Mouse (Mus musculus) spleen, adult 10 weeks (tissue): Measurements from ENCODE around the gene Idua. TPM values are rescaled to one million over a fixed set of nuclear protein-coding genes. Genes with fewer than 3 reads are reported as not detected.

Source experiments
- polyA plus RNA-seq: library from polyadenylated mRNA; stranded (reverse); fragments of 350-450 nt; fragmentation: Illumina TruSeq; extraction: RNeasy Lipid Tissue Mini Kit (QIAGEN cat#74804); gene quantifications from one replicate; pipeline ENCODE4 v1.2.3, GENCODE M21; 2015; ENCODE audit warnings: low replicate concordance; ENCODE audit not compliant: insufficient read depth

Gene Idua
- 22.7 TPM for polyA plus RNA-seq

DNA sequence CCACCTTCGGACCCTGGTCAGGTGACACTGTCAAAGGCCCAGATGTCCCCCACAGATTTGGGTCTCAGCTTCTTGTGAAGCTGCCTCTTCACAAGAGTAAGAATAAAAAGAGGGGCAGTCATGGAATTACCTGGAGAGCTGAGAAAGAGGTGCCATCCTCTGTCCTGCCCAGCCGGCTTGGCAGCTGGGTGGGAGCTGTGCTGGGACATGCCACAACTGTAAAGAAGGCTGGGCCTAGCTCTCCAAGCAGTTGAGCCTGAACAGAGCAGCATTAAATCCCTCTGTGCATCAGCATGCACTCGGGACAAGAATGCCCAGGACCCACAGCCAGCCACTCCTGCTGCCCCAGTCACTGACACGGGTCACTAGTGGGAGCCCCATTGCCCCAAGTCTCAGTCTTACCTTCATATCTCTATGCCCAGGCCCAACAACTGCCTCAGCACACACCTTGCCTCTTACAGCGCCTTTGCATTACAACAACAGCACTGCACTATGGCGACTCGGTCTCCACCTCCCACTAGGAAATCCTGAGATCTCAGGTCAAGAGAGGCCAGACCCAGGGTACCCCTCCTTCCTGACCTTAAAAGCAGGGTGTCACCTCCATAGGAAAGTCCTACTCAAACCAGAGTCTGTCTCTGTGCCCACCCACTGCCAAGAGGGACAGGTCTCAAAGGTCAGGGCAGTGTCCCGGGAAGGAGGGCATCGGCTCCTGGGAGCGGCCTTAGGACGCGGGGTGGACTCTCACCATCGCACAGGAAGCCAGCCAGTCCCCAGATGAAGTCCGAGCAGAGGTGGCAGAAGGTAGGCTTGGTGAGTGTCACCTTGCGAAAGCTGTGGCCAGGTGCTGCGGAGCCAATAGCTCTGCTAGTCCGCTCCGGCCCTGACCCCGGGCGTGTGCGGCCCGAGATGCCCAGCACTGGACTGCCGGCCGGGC lies at the start of gene Idua:
TSS of gene Idua (plus strand) at position 634 of the 934 bp plus-strand sequence.

GRCm38 (mm10) chr5:108629634-108630483 lies 30.3 kb upstream of the Idua start, which contains the start of the genes Gak and Tmem175:
TSS of gene Gak (minus strand) at chr5:108629755.
TSS of gene Tmem175 (plus strand) at chr5:108629770.

GRCm38 (mm10) chr5:108668977-108669936 lies 9.1 kb downstream of the Idua start, which contains the start of gene Dgkq:
TSS of gene Dgkq (minus strand) at chr5:108669672.

DNA sequence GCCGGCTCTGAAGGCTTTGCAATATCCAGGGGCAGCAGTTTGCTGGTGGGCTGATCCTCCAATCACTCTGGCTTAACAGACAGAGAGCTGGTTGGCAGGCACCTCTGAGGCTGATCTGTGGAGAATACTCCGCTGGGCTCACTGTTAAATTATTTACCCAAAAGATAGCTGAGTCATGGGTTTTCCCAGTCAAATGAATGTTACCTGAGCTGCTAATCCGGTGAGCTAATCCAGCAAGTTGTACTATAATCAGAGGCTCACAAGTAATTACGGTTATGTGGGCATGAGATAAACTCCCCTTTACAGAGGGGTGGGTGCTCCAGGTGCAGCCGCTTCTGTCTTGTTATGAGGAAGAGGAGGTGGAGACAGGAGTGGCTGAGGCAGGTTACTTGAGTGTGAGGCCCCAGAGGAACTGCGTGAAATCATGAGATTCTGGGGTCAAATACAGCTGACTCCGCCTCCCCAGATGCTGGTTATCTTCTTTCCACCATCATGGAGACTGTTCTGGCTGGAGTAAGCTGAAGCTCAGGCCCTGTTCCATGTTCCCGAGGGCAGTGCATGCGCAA lies 15.2 kb downstream of the Idua start, which contains the start of gene Slc26a1:
TSS of gene Slc26a1 (minus strand) at position 319 of the 566 bp plus-strand sequence.

DNA sequence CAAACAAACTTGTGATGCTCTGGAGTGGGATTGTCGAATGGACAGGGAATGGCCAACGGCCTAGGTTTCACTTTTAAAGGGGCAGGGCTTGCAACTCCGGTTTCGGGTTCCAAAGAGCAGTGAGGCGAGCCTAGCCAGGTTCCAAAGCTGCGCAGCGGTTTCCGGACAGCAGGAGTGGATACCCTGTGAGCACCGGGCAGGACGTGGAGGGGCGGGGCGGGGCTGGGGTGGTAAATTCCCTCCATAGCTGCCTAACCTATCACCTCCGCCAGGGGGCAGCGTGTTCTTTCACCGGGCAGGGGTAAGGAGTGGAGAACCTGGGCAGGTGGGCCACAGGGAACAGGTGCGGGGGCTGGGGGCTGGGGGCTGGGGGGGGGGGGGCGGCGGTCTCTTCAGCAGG lies 32.1 kb downstream of the Idua start, which contains the start of gene Fgfrl1:
TSS of gene Fgfrl1 (plus strand) at position 112 of the 400 bp plus-strand sequence.

Other genes with a start within 250 kb of the Idua start
- gene Atp5k, start 225.9 kb upstream of the Idua start, polyA plus RNA-seq: 237 TPM
- gene Mfsd7a, start 211.4 kb upstream of the Idua start, polyA plus RNA-seq: 3.4 TPM
- gene Pcgf3, start 199.1 kb upstream of the Idua start, polyA plus RNA-seq: 15.6 TPM
- not detected for gene Cplx1, start 110.3 kb upstream of the Idua start, polyA plus RNA-seq
- gene Gak, start 30.6 kb upstream of the Idua start, polyA plus RNA-seq: 91.9 TPM
- gene Tmem175, start 30.6 kb upstream of the Idua start, polyA plus RNA-seq: 30.0 TPM
- 22.0 TPM for gene Dgkq, start 9.3 kb downstream of the Idua start, polyA plus RNA-seq
- gene Slc26a1, start 15.2 kb downstream of the Idua start, polyA plus RNA-seq: 0.07 TPM
- 2.4 TPM for gene Fgfrl1, start 32.1 kb downstream of the Idua start, polyA plus RNA-seq
- gene Rnf212, start 114.7 kb downstream of the Idua start, polyA plus RNA-seq: not detected
- gene Tmed11, start 135.0 kb downstream of the Idua start, polyA plus RNA-seq: not detected
- not detected for gene Vmn2r8, start 148.5 kb downstream of the Idua start, polyA plus RNA-seq
- gene Vmn2r9, start 192.3 kb downstream of the Idua start, polyA plus RNA-seq: not detected